Mouse (Mus musculus): ENCODE results near the gene Smim4. TPM values are rescaled to one million over a fixed set of nuclear protein-coding genes. Genes with fewer than 3 reads are reported as not detected.

Smim4 gene
- polyA plus RNA-seq, 1 experiment from 2014 or later, result 127 TPM

- TF ChIP-seq CTCF (IDR thresholded peaks at IDR 0.05; ENCODE audit: low read depth), result no peak
- ATAC-seq, result no peak
- WGBS, result 91% methylated on average over 11 of the region's 11 CpGs
- Histone ChIP-seq H3K9ac (ENCODE audit: low read depth, low read length) (no peak overlapping the region), H3K4me3 (ENCODE audit: low read depth, low read length) (no peak overlapping the region), H3K4me1 (replicated peaks; ENCODE audit: control insufficient read depth, insufficient read depth, low read length) (no peaks in the 10 kb centered on the region), H3K27ac (ENCODE audit: low read depth, low read length) (no peak overlapping the region; the same call in 1 of the 2 replicates), H3K36me3 (ENCODE audit: control insufficient read depth, insufficient read depth) (peaks cover 56% of the 10 kb centered on the region), H3K4me2 (replicated peaks; ENCODE audit: low read depth) (no peak overlapping the region), H3K9me3 (ENCODE audit: control insufficient read depth) (no peaks in the 10 kb centered on the region), H3K27me3 (replicated peaks; ENCODE audit: control insufficient read depth, insufficient read depth, low read length) (no peaks in the 10 kb centered on the region)
These were observed 42.6 kb upstream of the Smim4 start for GRCm38 (mm10) chr14:31171386-31171785.

- H3K4me2 ChIP-seq (replicated peaks; ENCODE audit: low read depth), result no peak overlapping the region
- H3K27me3 ChIP-seq (replicated peaks; ENCODE audit: control insufficient read depth, insufficient read depth, low read length), result no peaks in the 10 kb centered on the region
- no peak overlapping the region for H3K4me3 ChIP-seq (ENCODE audit: low read depth, low read length)
- no peaks in the 10 kb centered on the region for H3K9me3 ChIP-seq (ENCODE audit: control insufficient read depth)
- H3K27ac ChIP-seq (ENCODE audit: low read depth, low read length), result no peak overlapping the region
- no peaks in the 10 kb centered on the region for H3K4me1 ChIP-seq (replicated peaks; ENCODE audit: control insufficient read depth, insufficient read depth, low read length)
- WGBS, result 78% methylated on average over 13 of the region's 13 CpGs
- no peak for ATAC-seq
- peaks cover 51% of the 10 kb centered on the region for H3K36me3 ChIP-seq (ENCODE audit: control insufficient read depth, insufficient read depth)
- no peak for TF ChIP-seq CTCF (IDR thresholded peaks at IDR 0.05; ENCODE audit: low read depth)
- no peak overlapping the region for H3K9ac ChIP-seq (ENCODE audit: low read depth, low read length)
These were observed 42.2 kb upstream of the Smim4 start for GRCm38 (mm10) chr14:31170963-31171362.

GRCm38 (mm10) chr14:31169508-31169907 lies 40.8 kb upstream of the Smim4 start:
- TF ChIP-seq CTCF (IDR thresholded peaks at IDR 0.05; ENCODE audit: low read depth), result no peak
- Histone ChIP-seq H3K27me3 (replicated peaks; ENCODE audit: control insufficient read depth, insufficient read depth, low read length) (no peaks in the 10 kb centered on the region), H3K9ac (ENCODE audit: low read depth, low read length) (no peak overlapping the region), H3K4me2 (replicated peaks; ENCODE audit: low read depth) (no peak overlapping the region), H3K4me1 (replicated peaks; ENCODE audit: control insufficient read depth, insufficient read depth, low read length) (no peaks in the 10 kb centered on the region), H3K27ac (ENCODE audit: low read depth, low read length) (no peak overlapping the region), H3K36me3 (ENCODE audit: control insufficient read depth, insufficient read depth) (peaks cover 37% of the 10 kb centered on the region), H3K9me3 (ENCODE audit: control insufficient read depth) (no peaks in the 10 kb centered on the region), H3K4me3 (ENCODE audit: low read depth, low read length) (no peak overlapping the region)
- no peak for ATAC-seq
- WGBS, result 68% methylated on average over 6 of the region's 6 CpGs

GRCm38 (mm10) chr14:31168425-31168824 lies 39.7 kb upstream of the Smim4 start, which contains the start of gene Stab1:
TSS of gene Stab1 (minus strand) at chr14:31168641.
- 35% methylated on average over 10 of the region's 10 CpGs for WGBS
- ATAC-seq, result no peak
- H3K9me3 ChIP-seq (ENCODE audit: control insufficient read depth), result no peaks in the 10 kb centered on the region
- peak within 1 kb of the TSS; percentile 35 for H3K4me2 ChIP-seq (replicated peaks; ENCODE audit: low read depth)
- no peaks in the 10 kb centered on the region for H3K27me3 ChIP-seq (replicated peaks; ENCODE audit: control insufficient read depth, insufficient read depth, low read length)
- peak within 1 kb of the TSS; percentile 3; the same call in 1 of the 2 replicates for H3K4me3 ChIP-seq (ENCODE audit: low read depth, low read length)
- H3K4me1 ChIP-seq (replicated peaks; ENCODE audit: control insufficient read depth, insufficient read depth, low read length), result no peaks in the 10 kb centered on the region
- H3K36me3 ChIP-seq (ENCODE audit: control insufficient read depth, insufficient read depth), result peaks cover 26% of the 10 kb centered on the region
- peak within 1 kb of the TSS; percentile 36; the same call in 1 of the 2 replicates for H3K27ac ChIP-seq (ENCODE audit: low read depth, low read length)
- no peak for TF ChIP-seq CTCF (IDR thresholded peaks at IDR 0.05; ENCODE audit: low read depth)
- H3K9ac ChIP-seq (ENCODE audit: low read depth, low read length), result no peak within 1 kb of the TSS

GRCm38 (mm10) chr14:31166827-31167226 lies 38.1 kb upstream of the Smim4 start:
- no peak for ATAC-seq
- no peaks in the 10 kb centered on the region for H3K9me3 ChIP-seq (ENCODE audit: control insufficient read depth)
- no peaks in the 10 kb centered on the region for H3K27me3 ChIP-seq (replicated peaks; ENCODE audit: control insufficient read depth, insufficient read depth, low read length)
- H3K9ac ChIP-seq (ENCODE audit: low read depth, low read length), result 0 out of 2 replicates have a peak overlapping the region, but pooled peaks have one; percentile 7
- no peak overlapping the region for H3K27ac ChIP-seq (ENCODE audit: low read depth, low read length)
- 0 out of 2 replicates have a peak overlapping the region, but pooled peaks have one; percentile 1 for H3K4me3 ChIP-seq (ENCODE audit: low read depth, low read length)
- WGBS, result 59% methylated on average over 9 of the region's 9 CpGs
- H3K4me1 ChIP-seq (replicated peaks; ENCODE audit: control insufficient read depth, insufficient read depth, low read length), result no peaks in the 10 kb centered on the region
- peak overlapping the region; percentile 35; the same call in 1 of the 2 replicates for H3K4me2 ChIP-seq (replicated peaks; ENCODE audit: low read depth)
- TF ChIP-seq CTCF (IDR thresholded peaks at IDR 0.05; ENCODE audit: low read depth), result no peak
- peaks cover 10% of the 10 kb centered on the region for H3K36me3 ChIP-seq (ENCODE audit: control insufficient read depth, insufficient read depth)

- TF ChIP-seq CTCF (IDR thresholded peaks at IDR 0.05; ENCODE audit: low read depth), result no peak
- Histone ChIP-seq H3K9me3 (ENCODE audit: control insufficient read depth) (no peaks in the 10 kb centered on the region), H3K27ac (ENCODE audit: low read depth, low read length) (no peak overlapping the region), H3K27me3 (replicated peaks; ENCODE audit: control insufficient read depth, insufficient read depth, low read length) (no peaks in the 10 kb centered on the region), H3K36me3 (ENCODE audit: control insufficient read depth, insufficient read depth) (peaks cover 3% of the 10 kb centered on the region), H3K4me3 (ENCODE audit: low read depth, low read length) (no peak overlapping the region), H3K9ac (ENCODE audit: low read depth, low read length) (no peak overlapping the region), H3K4me1 (replicated peaks; ENCODE audit: control insufficient read depth, insufficient read depth, low read length) (no peaks in the 10 kb centered on the region), H3K4me2 (replicated peaks; ENCODE audit: low read depth) (0 out of 2 replicates have a peak overlapping the region, but pooled peaks have one; percentile 35)
- 46% methylated on average over 10 of the region's 10 CpGs for WGBS
- ATAC-seq, result no peak; the same call in 1 of the 2 replicates
These were observed 37.4 kb upstream of the Smim4 start for GRCm38 (mm10) chr14:31165991-31166630.
